Mouse (Mus musculus) c-Kit-positive CD71-positive TER-119-negative erythroid progenitor cells, embryonic 14.5 days (primary cell): ENCODE measurements at regions not wholly inside any gene's neighbourhood (a gene's known extent, or its start where the extent isn't known, plus 50 kb on each side); places are given as distances from the start of the nearest gene placed in this dataset.

Experiments
- DNase-seq: peaks from one replicate; pipeline ENCODE4 v3.0.0-alpha.2; 2013; ENCODE audit warnings: low read depth

DNA sequence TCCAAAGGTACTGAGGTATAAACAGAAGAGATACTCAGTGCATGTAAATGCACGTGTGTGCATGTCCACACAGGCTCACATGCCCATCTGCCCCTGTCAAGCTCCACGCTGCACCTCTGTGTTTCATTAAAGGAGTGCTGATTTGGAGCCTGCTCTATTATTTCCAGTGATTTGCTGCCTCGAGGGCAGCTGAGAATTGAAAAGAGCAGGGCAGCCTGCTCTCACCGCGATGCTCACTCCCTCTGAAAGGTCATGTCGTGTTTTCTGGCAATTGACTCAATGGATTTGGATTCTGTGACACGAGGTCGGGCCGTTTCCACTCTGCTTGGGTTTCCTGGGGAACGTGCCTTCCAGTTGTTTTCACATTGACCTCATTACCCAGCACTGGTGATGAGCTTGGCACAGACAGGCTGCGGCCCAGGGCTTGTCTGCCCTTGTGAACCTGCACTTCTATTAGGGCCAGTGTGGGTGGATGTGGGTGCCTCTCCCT is 167.1 kb downstream of the Fam169b start:
- no peak for DNase-seq

GRCm38 (mm10) chr7:68428946-68429345 is 155.3 kb downstream of the Fam169b start:
- no peak for DNase-seq

- no peak for DNase-seq
Measured at GRCm38 (mm10) chr7:68415890-68416289, 142.3 kb downstream of the Fam169b start.

- DNase-seq, result no peak
Measured at GRCm38 (mm10) chr7:68412786-68413185, 139.1 kb downstream of the Fam169b start.
